Mouse (Mus musculus): Measurements from ENCODE around the gene Wdr11. TPM values are rescaled to one million over a fixed set of nuclear protein-coding genes. Genes with fewer than 3 reads are reported as not detected.

The Wdr11 gene
- polyA plus RNA-seq (2016; fragmentation: Nextera tagmentation; extraction: Ambion mirVana), result 45.8 and 49.2 TPM in 2 replicates

DNA sequence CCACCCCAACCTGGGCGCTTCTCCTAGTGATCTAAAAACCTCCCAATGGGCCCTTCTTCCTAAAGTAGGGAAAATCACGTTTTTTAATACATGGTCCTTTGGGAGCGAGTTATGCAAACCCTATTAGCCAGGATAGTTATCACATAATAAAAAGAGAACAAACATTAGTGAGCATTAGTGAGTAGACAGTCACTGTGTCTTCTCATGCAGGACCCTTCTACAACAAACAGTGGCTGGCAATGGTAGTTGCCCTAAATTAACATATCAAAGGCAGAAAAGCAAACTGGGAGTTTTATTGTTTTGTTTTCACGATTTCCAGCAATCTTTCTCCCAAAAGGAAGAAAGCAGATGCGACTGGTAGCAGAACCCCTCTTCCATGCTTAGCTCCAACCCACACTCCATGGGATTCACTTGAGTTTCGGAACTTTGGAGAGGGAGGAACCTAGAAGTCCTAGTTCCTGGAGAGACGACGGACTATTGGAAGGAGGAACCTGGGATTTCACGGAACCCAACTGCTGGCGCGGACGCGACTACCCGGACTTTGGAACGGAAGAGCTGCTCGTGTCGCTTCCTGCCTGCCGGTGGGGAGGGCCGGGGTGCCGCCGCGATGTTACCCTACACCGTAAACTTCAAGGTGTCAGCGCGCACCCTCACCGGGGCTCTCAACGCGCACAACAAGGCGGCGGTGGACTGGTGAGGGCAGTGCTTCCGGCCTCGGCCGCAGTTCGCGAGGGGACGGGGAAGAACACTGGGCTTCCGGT is at the start of gene Wdr11:
Gene Wdr11, plus strand, starts transcription at position 493 of the 761 bp plus-strand sequence.
- Histone ChIP-seq H3K4me2 (replicated peaks) (peak within 1 kb of the TSS; percentile 69), H3K36me3 (no peaks in the 10 kb centered on the region; the same call in 1 of the 2 replicates), H3K9me3 (no peaks in the 10 kb centered on the region), H3K4me3 (peak within 1 kb of the TSS; percentile 61), H3K27me3 (no peaks in the 10 kb centered on the region), H3K4me1 (peaks cover 4% of the 10 kb centered on the region; the same call in 1 of the 2 replicates), H3K9ac (peak within 1 kb of the TSS; percentile 79), H3K27ac (peak within 1 kb of the TSS; percentile 91)
- WGBS, result 4% methylated on average over 37 of the region's 37 CpGs
- ATAC-seq (ENCODE audit: insufficient number of reproducible peaks, insufficient read depth, low FRiP score, low TSS enrichment), result peak; percentile 84; the same call in 1 of the 2 replicates

DNA sequence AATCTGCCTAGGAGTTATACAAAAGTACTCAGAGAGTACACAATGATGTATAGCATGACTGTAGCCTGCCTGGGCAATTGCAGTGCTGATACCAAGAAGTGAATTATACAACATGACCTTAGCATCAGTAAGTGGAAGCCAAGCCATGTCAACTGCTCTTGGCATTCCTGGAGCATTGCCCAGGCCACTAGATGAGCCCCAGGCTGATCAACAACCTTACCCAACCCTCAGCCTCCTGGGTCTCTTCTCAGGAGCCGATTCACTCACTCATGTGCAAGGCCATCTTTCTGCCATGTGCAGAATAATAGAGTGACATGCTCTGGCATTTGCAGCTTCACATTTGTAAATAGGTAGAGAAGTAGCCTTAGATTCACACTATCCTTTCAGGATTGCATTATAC is 24.1 kb upstream of the Wdr11 start:
- H3K27me3 ChIP-seq, result no peaks in the 10 kb centered on the region
- no peak overlapping the region for H3K27ac ChIP-seq
- 81% methylated on average over 1 of the region's 1 CpGs for WGBS
- H3K36me3 ChIP-seq, result no peaks in the 10 kb centered on the region
- no peak overlapping the region for H3K4me3 ChIP-seq
- no peak overlapping the region for H3K4me2 ChIP-seq (replicated peaks)
- ATAC-seq (ENCODE audit: insufficient number of reproducible peaks, insufficient read depth, low FRiP score, low TSS enrichment), result no peak
- no peaks in the 10 kb centered on the region for H3K4me1 ChIP-seq
- H3K9me3 ChIP-seq, result no peaks in the 10 kb centered on the region
- no peak overlapping the region for H3K9ac ChIP-seq

DNA sequence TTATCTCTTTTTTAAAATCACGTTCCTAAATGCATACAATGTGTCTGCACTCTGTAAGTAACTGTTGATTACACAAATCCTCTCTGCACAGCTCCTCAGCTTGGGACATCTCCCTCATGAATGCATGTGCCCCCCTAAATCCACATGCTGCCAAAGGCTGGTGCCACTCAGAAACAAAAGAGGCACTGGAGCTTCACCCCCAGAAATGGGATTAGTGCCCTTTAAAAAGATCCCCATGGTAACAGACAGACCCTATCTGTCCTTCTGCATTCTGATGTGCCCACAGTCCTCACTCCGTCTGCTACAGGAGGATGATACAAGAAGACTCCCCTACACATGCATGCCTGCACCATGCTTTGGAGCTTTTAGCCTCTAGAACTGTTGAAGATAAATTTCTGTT is 23.3 kb upstream of the Wdr11 start:
- no peak overlapping the region for H3K4me3 ChIP-seq
- ATAC-seq (ENCODE audit: insufficient number of reproducible peaks, insufficient read depth, low FRiP score, low TSS enrichment), result no peak
- H3K4me1 ChIP-seq, result no peaks in the 10 kb centered on the region
- H3K4me2 ChIP-seq (replicated peaks), result no peak overlapping the region
- no peaks in the 10 kb centered on the region for H3K36me3 ChIP-seq
- H3K9ac ChIP-seq, result no peak overlapping the region
- 50% methylated on average over 2 of the region's 2 CpGs for WGBS
- no peaks in the 10 kb centered on the region for H3K27me3 ChIP-seq
- no peak overlapping the region for H3K27ac ChIP-seq
- H3K9me3 ChIP-seq, result no peaks in the 10 kb centered on the region

DNA sequence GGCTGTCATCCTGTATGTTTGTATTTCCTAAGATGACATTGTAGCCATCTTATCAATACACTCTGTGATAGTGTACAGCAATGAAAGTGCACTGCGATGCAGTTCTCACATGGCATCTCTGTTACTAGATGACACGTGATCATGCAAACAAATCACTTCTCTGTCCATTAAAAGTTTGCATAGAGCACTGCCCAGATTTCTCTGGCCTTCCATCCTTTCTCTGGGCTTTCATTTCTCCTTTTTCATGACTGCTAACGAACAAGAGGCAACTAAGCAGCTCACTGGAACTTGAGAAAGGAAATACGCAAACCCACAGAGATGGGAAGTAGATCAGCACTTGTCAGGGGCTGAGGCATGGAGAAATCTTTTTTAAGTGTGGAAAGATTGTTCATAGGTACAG is 17.2 kb upstream of the Wdr11 start:
- no peaks in the 10 kb centered on the region for H3K27me3 ChIP-seq
- H3K9ac ChIP-seq, result no peak overlapping the region
- no peak overlapping the region for H3K27ac ChIP-seq
- H3K36me3 ChIP-seq, result no peaks in the 10 kb centered on the region
- no peaks in the 10 kb centered on the region for H3K9me3 ChIP-seq
- no peaks in the 10 kb centered on the region for H3K4me1 ChIP-seq
- no peak overlapping the region for H3K4me2 ChIP-seq (replicated peaks)
- no peak for ATAC-seq (ENCODE audit: insufficient number of reproducible peaks, insufficient read depth, low FRiP score, low TSS enrichment)
- H3K4me3 ChIP-seq, result no peak overlapping the region
- 72% methylated on average over 4 of the region's 4 CpGs for WGBS

DNA sequence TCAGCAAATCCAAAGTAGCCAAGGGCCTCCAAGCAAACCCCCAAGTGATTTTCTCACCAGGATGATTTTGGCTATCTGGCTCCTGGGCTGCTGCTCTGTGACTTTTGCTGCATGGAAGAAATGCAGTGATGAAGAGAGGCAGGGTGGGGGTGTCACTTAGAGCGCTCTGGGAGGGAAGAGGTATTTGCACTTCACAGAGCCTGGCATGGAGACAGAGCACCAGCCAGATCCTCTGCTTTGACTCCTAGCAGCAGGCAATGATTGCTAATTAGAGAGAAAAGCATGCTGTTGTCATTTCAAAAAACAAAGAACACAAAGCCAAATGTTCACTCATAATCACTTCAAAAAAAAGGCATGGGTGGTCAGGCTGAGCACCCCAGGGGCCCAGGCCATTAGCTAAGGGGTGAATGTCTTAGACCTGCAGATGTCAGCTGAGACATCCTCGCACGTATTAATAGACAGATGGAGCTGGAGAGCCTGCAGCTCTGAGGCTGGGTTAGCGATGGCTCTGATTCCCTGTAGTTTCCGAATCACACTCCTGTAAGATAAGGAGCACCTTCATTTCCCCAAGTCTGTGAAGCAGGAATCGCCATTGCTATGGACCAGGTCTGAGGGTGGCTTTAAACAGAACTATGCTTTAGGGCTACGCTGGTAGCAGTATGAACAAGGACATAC is 16.4 kb upstream of the Wdr11 start:
- no peak overlapping the region for H3K9ac ChIP-seq
- no peaks in the 10 kb centered on the region for H3K4me1 ChIP-seq
- H3K4me3 ChIP-seq, result no peak overlapping the region
- ATAC-seq (ENCODE audit: insufficient number of reproducible peaks, insufficient read depth, low FRiP score, low TSS enrichment), result no peak
- no peaks in the 10 kb centered on the region for H3K36me3 ChIP-seq
- H3K27ac ChIP-seq, result no peak overlapping the region
- WGBS, result 29% methylated on average over 7 of the region's 7 CpGs
- H3K9me3 ChIP-seq, result no peaks in the 10 kb centered on the region
- no peaks in the 10 kb centered on the region for H3K27me3 ChIP-seq
- H3K4me2 ChIP-seq (replicated peaks), result no peak overlapping the region

DNA sequence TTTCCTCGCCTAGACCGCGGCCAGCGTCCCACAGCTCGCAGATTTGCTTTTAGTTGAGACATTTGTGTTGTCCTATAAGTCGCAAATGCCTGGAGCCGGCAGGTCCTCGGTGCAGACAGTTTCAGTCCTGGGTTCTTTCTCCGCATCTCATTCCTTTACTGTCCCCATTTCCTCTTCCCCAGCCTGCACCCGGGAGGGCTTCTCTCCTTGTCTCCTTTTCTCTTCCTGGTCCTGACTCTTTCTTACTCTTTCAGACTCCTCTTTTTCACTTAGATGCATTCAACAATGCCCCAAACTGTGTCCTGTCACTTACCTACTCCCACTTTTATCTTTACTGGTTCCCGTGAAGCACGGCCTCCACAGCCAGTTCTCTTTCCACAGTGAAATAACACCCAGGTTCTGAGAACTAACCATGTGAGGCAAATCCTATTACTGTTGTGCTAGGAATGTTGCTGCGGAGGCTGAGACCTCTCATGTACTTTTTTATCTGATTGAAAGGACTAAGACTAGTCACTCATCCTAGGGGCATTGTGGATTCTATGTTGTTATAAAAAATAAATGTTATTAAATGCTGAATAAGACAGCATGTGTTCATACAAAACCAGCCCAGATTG is 576 bp downstream of the Wdr11 start:
- H3K4me2 ChIP-seq (replicated peaks), result peak overlapping the region; percentile 69
- peak overlapping the region; percentile 91 for H3K27ac ChIP-seq
- H3K27me3 ChIP-seq, result no peaks in the 10 kb centered on the region
- 0 out of 2 replicates have a peak, but pooled peaks have one; percentile 10 for ATAC-seq (ENCODE audit: insufficient number of reproducible peaks, insufficient read depth, low FRiP score, low TSS enrichment)
- H3K9ac ChIP-seq, result peak overlapping the region; percentile 79
- no peaks in the 10 kb centered on the region for H3K9me3 ChIP-seq
- 3% methylated on average over 13 of the region's 13 CpGs for WGBS
- peak overlapping the region; percentile 61 for H3K4me3 ChIP-seq
- H3K4me1 ChIP-seq, result peaks cover 4% of the 10 kb centered on the region; the same call in 1 of the 2 replicates
- H3K36me3 ChIP-seq, result peaks cover 6% of the 10 kb centered on the region

DNA sequence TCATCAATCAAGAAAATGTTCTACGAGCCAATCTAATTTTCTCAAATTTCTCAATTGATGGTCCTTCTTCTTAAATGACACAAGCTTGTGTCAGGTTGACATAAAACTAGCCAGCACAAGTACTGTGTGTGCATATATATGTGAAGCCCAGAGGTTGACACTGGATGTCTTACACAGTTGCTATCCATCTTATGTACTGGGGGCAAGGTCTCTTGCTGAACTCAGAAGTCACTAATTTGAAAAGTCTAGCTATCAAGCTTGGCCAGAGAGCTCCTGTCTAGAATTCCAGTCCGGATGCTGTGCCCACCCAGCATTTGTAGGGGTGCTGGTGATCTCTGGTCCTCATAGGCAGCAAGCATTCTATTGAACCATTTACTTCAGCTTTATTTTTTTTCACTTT is 5.5 kb downstream of the Wdr11 start:
- Histone ChIP-seq H3K9me3 (no peaks in the 10 kb centered on the region), H3K4me1 (no peaks in the 10 kb centered on the region; the same call in 1 of the 2 replicates), H3K36me3 (peaks cover 36% of the 10 kb centered on the region), H3K27ac (no peak overlapping the region), H3K4me2 (replicated peaks) (no peak overlapping the region), H3K4me3 (no peak overlapping the region), H3K27me3 (no peaks in the 10 kb centered on the region), H3K9ac (no peak overlapping the region)
- 96% methylated on average over 2 of the region's 2 CpGs for WGBS
- no peak for ATAC-seq (ENCODE audit: insufficient number of reproducible peaks, insufficient read depth, low FRiP score, low TSS enrichment)

DNA sequence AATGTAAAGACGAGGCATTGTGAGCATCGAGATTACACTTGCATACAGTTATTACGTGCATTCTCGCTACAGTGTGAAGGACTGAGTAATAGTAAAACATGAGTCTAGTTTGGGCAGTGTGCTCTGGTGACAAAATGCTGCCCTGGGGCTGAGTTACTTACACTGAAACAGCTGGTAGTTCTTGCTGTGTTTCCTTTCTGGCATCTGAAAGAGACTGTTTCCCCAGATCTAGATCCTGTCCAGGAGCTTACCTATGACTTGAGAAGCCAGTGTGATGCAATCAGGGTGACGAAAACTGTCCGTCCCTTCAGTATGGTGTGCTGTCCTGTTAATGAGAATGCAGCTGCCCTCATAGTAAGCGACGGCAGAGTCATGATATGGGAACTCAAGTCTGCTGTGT is 14.6 kb downstream of the Wdr11 start:
- no peak for ATAC-seq (ENCODE audit: insufficient number of reproducible peaks, insufficient read depth, low FRiP score, low TSS enrichment)
- WGBS, result 95% methylated on average over 8 of the region's 8 CpGs
- H3K27ac ChIP-seq, result no peak overlapping the region

DNA sequence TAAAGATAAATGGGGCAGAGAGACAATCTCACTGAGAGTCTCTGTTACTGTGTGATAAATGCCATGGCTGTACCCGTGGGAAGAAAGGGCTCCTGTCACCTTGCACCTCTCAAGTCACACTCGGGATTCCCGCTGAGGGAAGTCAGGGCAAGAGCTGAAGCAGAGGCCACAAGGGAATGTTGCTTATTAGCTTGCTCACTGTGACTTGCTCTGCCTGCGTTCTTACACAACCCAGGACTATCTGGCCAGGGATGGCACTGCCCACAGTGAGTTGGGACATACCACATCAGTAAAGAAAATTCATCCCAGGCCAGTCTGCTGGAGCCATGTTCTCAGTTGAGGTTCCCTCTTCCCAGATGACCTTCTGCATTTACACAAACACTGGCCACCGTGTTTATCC is 29.5 kb downstream of the Wdr11 start:
- Histone ChIP-seq H3K9ac (no peak overlapping the region), H3K4me3 (no peak overlapping the region), H3K36me3 (peaks cover 57% of the 10 kb centered on the region), H3K9me3 (no peaks in the 10 kb centered on the region), H3K27me3 (no peaks in the 10 kb centered on the region), H3K4me2 (replicated peaks) (no peak overlapping the region), H3K4me1 (no peaks in the 10 kb centered on the region), H3K27ac (no peak overlapping the region)
- WGBS, result 89% methylated on average over 5 of the region's 5 CpGs
- no peak for ATAC-seq (ENCODE audit: insufficient number of reproducible peaks, insufficient read depth, low FRiP score, low TSS enrichment)

More for the DNA sequence above, 14.6 kb downstream of the Wdr11 start:
- Histone ChIP-seq H3K9me3 (no peaks in the 10 kb centered on the region), H3K4me2 (replicated peaks) (no peak overlapping the region), H3K9ac (no peak overlapping the region), H3K27me3 (no peaks in the 10 kb centered on the region), H3K4me1 (no peaks in the 10 kb centered on the region), H3K36me3 (peaks cover 76% of the 10 kb centered on the region), H3K4me3 (no peak overlapping the region)

DNA sequence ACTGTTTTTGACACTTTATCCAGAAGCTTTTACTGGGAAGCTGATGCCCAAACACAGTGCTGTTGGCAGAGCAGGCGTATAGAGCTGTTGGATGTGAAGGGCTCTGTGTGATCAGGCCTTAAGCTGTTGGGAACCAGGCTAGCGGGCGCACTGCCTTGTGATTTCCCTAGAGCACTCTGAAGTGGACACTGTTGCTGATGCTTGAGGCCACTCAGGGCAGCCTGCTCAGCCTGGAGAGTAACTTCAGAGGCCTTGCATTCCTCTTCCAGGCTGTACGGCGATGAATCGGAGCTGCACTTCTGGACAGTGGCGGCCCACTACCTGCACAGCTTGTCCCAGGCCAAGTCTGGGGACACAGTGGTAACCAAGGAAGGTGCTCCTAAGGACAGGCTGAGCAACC is 38.7 kb downstream of the Wdr11 start:
- no peaks in the 10 kb centered on the region for H3K27me3 ChIP-seq
- H3K36me3 ChIP-seq, result peaks cover 80% of the 10 kb centered on the region
- no peak for ATAC-seq (ENCODE audit: insufficient number of reproducible peaks, insufficient read depth, low FRiP score, low TSS enrichment)
- no peaks in the 10 kb centered on the region for H3K4me1 ChIP-seq
- WGBS, result 96% methylated on average over 7 of the region's 7 CpGs
- no peak overlapping the region for H3K4me2 ChIP-seq (replicated peaks)
- no peak overlapping the region for H3K27ac ChIP-seq
- H3K4me3 ChIP-seq, result no peak overlapping the region
- H3K9me3 ChIP-seq, result no peaks in the 10 kb centered on the region
- no peak overlapping the region for H3K9ac ChIP-seq

DNA sequence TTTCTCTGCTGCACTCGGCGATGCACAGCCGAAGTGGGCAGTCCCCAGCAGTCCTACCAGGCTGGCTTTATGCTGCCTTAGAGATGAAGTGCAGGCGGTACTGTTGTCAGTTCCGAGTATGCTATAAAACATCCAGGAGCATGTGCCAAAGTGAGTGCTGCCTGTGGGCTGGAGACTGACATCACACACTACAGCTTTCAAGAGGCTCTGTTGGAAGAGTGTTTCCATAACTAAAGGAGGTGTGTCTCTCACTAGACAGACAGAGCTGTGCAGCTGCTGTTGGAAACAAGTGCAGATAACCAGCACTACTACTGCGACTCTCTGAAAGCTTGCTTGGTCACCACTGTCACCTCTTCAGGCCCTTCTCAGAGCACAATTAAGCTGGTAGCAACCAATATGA is 39.8 kb downstream of the Wdr11 start:
- no peaks in the 10 kb centered on the region for H3K27me3 ChIP-seq
- no peak overlapping the region for H3K9ac ChIP-seq
- no peak overlapping the region for H3K27ac ChIP-seq
- H3K4me2 ChIP-seq (replicated peaks), result no peak overlapping the region
- H3K36me3 ChIP-seq, result peaks cover 81% of the 10 kb centered on the region
- 92% methylated on average over 6 of the region's 6 CpGs for WGBS
- no peak for ATAC-seq (ENCODE audit: insufficient number of reproducible peaks, insufficient read depth, low FRiP score, low TSS enrichment)
- no peaks in the 10 kb centered on the region for H3K4me1 ChIP-seq
- no peak overlapping the region for H3K4me3 ChIP-seq
- H3K9me3 ChIP-seq, result no peaks in the 10 kb centered on the region

All from embryonic facial prominence, embryonic 12.5 days (tissue).